Mouse (Mus musculus): Measurements from ENCODE around the gene Crocc. TPM values are rescaled to one million over a fixed set of nuclear protein-coding genes. Genes with fewer than 3 reads are reported as not detected.

Gene Crocc
- polyA plus RNA-seq, 1 experiment from 2014 or later, result 8.0 TPM

DNA sequence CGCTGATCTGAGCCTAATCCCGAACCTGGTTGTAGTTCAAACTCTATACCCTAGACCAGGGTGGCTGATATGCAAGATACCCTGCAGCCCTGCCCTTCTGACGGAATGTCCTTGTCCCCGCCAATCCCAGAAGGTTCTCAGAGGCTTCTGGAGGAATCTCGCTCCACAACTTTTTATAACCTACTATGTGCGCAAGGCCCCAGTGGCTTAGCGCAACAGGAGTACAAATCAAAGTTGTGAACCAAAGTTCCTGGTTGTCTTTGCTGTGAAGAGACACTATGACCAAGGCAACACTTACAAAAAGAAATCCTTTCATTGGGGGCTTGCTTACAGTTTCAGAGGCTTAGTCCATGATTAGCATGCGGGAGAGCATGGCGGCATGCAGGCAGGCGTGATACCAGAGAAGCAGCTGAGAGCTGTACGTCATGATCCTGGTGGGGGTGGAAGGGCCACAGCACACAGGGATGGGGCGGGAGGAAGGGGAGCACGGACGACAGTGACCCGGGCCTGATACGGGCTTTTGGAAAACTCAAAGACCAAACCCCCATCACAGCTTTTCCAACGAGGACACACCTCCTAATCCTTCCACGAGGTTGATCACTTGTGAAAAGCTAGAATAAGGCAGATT, 18.3 kb upstream of the Crocc start:
- Histone ChIP-seq H3K9me3 (peaks cover 3% of the 10 kb centered on the region; the same call in 1 of the 2 replicates), H3K27ac (no peak overlapping the region), H3K4me1 (peaks cover 20% of the 10 kb centered on the region), H3K4me3 (peak overlapping the region; percentile 95), H3K9ac (no peak overlapping the region), H3K36me3 (peaks cover 24% of the 10 kb centered on the region), H3K4me2 (replicated peaks) (no peak overlapping the region), H3K27me3 (no peaks in the 10 kb centered on the region)
- 72% methylated on average over 18 of the region's 18 CpGs for WGBS
- no peak for ATAC-seq (ENCODE audit: low FRiP score, low read depth)

DNA sequence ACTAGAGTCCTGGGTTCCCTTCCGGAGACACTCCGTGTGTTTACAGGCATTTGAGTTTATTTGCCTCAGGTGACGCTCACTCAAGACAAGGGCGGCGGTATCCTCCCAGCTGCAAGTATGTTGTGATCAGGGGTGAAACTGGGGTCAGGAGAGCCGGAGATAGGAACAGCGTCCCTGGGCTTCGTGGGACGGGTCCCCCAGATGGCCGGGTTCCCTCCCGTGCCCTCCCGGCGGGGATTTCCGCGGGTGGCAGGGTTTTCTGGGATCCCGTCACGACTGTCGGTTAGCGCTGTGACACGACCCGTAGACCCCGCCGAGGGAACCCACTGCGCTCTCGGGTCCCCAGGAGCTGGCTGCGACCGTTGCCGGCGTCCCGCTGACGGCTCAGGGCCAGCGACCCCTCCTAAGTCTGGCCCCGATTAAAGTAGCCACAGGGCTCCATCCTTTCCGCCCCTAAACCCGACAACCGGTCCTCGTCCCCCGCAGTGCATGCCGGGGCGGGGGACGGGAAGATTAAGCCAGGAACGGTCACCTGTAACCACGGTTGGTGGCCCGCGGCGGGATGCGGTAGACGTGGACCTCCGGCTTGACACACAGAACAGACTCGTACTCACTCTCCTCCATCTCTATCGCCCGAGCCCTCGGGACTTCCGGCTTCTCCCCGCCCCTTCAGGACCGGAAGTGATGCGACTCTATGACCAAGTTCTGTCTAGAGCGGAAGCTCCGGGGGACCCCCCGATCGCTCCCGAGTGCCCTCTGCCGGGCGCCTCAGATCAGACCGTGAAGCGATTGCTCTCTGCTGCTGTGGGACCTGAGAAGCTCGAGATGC, 17.5 kb upstream of the Crocc start, which contains the start of gene Necap2:
TSS of gene Necap2 (minus strand) at position 677 of the 829 bp plus-strand sequence.
- Histone ChIP-seq H3K4me3 (peak within 1 kb of the TSS; percentile 95), H3K27ac (peak within 1 kb of the TSS; percentile 15; the same call in 1 of the 2 replicates), H3K4me2 (replicated peaks) (peak within 1 kb of the TSS; percentile 97), H3K4me1 (peaks cover 21% of the 10 kb centered on the region), H3K27me3 (no peaks in the 10 kb centered on the region), H3K9me3 (peaks cover 3% of the 10 kb centered on the region; the same call in 1 of the 2 replicates), H3K36me3 (peaks cover 31% of the 10 kb centered on the region), H3K9ac (peak within 1 kb of the TSS; percentile 97)
- under 1% methylated on average over 67 of the region's 67 CpGs for WGBS
- peak; percentile 91 for ATAC-seq (ENCODE audit: low FRiP score, low read depth)

DNA sequence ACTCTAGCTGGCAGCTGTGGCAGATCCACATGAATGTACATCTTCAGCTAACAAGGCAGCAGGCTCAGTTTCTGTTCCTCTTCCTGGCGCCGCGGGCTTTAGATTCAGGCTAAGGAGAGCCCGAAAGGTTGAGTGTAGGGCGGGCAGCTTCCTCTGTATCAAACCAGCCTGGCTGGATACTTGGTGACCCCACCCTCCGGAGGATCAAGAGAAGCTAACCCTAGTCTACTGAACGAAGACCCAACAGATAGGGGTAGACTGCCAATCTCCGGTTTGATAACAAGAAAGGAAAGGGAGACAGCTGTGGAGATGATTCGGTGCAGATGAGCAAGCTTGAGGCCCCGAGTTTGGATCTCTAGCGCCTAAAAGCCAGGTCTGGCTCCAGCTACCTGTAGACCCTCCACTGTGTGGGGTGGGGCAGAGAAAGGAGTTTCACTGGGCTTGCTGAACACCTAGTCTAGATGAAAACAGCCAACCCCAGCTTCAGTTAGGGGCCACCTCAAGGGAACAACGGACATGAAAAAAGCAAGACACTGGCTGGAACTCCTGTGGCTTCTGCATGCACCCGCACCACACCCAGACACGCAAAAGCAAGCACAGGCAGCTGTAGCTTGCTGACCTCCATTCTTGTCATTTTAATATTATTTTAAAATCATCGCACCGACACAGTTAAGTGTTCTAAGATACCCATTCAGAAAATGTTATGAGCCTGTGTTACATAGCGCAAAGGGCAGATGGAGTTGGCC, 16.6 kb upstream of the Crocc start:
- H3K27me3 ChIP-seq, result no peaks in the 10 kb centered on the region
- H3K36me3 ChIP-seq, result peaks cover 41% of the 10 kb centered on the region
- H3K4me3 ChIP-seq, result peak overlapping the region; percentile 95
- no peak for ATAC-seq (ENCODE audit: low FRiP score, low read depth)
- peaks cover 3% of the 10 kb centered on the region; the same call in 1 of the 2 replicates for H3K9me3 ChIP-seq
- peak overlapping the region; percentile 97 for H3K4me2 ChIP-seq (replicated peaks)
- H3K27ac ChIP-seq, result no peak overlapping the region; the same call in 1 of the 2 replicates
- H3K9ac ChIP-seq, result peak overlapping the region; percentile 97
- H3K4me1 ChIP-seq, result peaks cover 21% of the 10 kb centered on the region
- 80% methylated on average over 17 of the region's 17 CpGs for WGBS

DNA sequence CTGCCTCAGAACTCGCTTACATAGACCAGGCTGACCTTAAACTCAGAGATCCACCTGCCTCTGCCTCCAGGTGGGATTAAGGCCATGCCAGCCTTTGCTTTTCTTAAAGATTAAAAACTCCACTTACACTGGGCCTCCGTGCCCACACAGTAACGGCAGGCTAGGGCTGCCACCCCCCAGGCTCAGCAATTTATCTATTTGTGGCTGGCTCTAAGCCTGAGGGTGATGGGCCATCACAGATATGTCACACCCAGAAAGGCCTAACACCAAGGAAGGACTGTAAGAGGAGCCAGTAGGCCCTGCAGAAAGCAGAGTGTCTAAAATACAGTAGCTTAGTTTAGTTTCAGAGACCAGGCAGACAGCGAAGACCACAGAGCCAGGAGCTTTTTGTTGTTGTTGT, 13.8 kb upstream of the Crocc start:
- ATAC-seq (ENCODE audit: low FRiP score, low read depth), result no peak
- Histone ChIP-seq H3K4me2 (replicated peaks) (no peak overlapping the region), H3K36me3 (peaks cover 69% of the 10 kb centered on the region), H3K4me1 (peaks cover 21% of the 10 kb centered on the region), H3K9ac (no peak overlapping the region), H3K27ac (no peak overlapping the region), H3K4me3 (no peak overlapping the region), H3K27me3 (no peaks in the 10 kb centered on the region), H3K9me3 (no peaks in the 10 kb centered on the region)
- WGBS, result 93% methylated on average over 4 of the region's 4 CpGs

- no peak overlapping the region for H3K4me3 ChIP-seq
- 93% methylated on average over 9 of the region's 9 CpGs for WGBS
- H3K9me3 ChIP-seq, result no peaks in the 10 kb centered on the region
- no peak overlapping the region for H3K4me2 ChIP-seq (replicated peaks)
- H3K4me1 ChIP-seq, result peaks cover 21% of the 10 kb centered on the region
- H3K27me3 ChIP-seq, result no peaks in the 10 kb centered on the region
- H3K9ac ChIP-seq, result no peak overlapping the region; the same call in 1 of the 2 replicates
- peaks cover 73% of the 10 kb centered on the region for H3K36me3 ChIP-seq
- H3K27ac ChIP-seq, result no peak overlapping the region
- ATAC-seq (ENCODE audit: low FRiP score, low read depth), result no peak
Measured at GRCm38 (mm10) chr4:141073661-141074060, 13.3 kb upstream of the Crocc start.

GRCm38 (mm10) chr4:141072502-141072901, 12.2 kb upstream of the Crocc start:
- Histone ChIP-seq H3K27me3 (no peaks in the 10 kb centered on the region), H3K4me3 (no peak overlapping the region), H3K27ac (no peak overlapping the region), H3K36me3 (peaks cover 85% of the 10 kb centered on the region), H3K4me1 (peaks cover 19% of the 10 kb centered on the region), H3K4me2 (replicated peaks) (no peak overlapping the region), H3K9ac (no peak overlapping the region), H3K9me3 (no peaks in the 10 kb centered on the region)
- 92% methylated on average over 11 of the region's 11 CpGs for whole genome bisulfite sequencing
- no peak for ATAC-seq (ENCODE audit: low FRiP score, low read depth)

GRCm38 (mm10) chr4:141069731-141070130, 9.4 kb upstream of the Crocc start:
- no peak overlapping the region for H3K27ac ChIP-seq
- H3K4me1 ChIP-seq, result 0 out of 2 replicates have a peak, but pooled peaks cover 7% of the 10 kb centered on the region
- H3K9me3 ChIP-seq, result no peaks in the 10 kb centered on the region
- H3K36me3 ChIP-seq, result peaks cover 93% of the 10 kb centered on the region
- no peak overlapping the region for H3K4me2 ChIP-seq (replicated peaks)
- no peak for ATAC-seq (ENCODE audit: low FRiP score, low read depth)
- H3K9ac ChIP-seq, result no peak overlapping the region
- no peaks in the 10 kb centered on the region for H3K27me3 ChIP-seq
- H3K4me3 ChIP-seq, result no peak overlapping the region
- WGBS, result 57% methylated on average over 4 of the region's 4 CpGs

GRCm38 (mm10) chr4:141068655-141069054, 8.3 kb upstream of the Crocc start:
- WGBS, result 88% methylated on average over 8 of the region's 8 CpGs
- 0 out of 2 replicates have a peak, but pooled peaks cover 6% of the 10 kb centered on the region for H3K4me1 ChIP-seq
- H3K4me3 ChIP-seq, result no peak overlapping the region
- no peaks in the 10 kb centered on the region for H3K27me3 ChIP-seq
- H3K4me2 ChIP-seq (replicated peaks), result no peak overlapping the region
- no peaks in the 10 kb centered on the region for H3K9me3 ChIP-seq
- no peak overlapping the region for H3K9ac ChIP-seq
- H3K27ac ChIP-seq, result no peak overlapping the region
- no peak for ATAC-seq (ENCODE audit: low FRiP score, low read depth)
- peaks cover 84% of the 10 kb centered on the region for H3K36me3 ChIP-seq

DNA sequence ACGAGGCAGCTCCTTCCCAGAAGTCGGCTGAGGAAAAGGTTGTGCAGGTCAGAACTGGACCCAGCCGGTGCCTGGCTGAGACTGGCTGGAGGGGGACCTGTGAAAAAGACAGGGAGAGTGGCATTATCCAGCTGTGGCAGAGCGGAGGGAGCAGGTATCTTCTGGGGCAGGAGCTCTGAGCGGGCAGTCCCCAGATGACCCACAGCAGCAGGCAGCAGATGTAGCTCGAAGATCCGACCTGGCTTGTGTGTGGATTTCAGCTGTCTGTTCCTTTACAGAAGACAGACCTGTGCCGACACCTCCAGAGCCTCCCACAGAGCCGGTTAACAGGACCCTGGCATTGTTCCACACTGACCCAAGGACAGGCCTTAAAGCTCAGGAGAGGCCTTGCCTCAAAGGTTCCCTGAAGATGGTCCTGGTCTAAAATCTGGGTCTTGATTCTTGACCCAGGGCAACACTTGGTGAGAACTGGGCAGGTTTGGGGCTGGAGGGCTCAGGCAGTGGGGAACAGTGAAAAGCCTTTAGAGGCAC, 7.2 kb upstream of the Crocc start:
- Histone ChIP-seq H3K4me1 (0 out of 2 replicates have a peak, but pooled peaks cover 4% of the 10 kb centered on the region), H3K36me3 (peaks cover 73% of the 10 kb centered on the region), H3K4me2 (replicated peaks) (no peak overlapping the region), H3K9me3 (no peaks in the 10 kb centered on the region), H3K9ac (no peak overlapping the region), H3K4me3 (no peak overlapping the region), H3K27ac (peak overlapping the region; percentile 3; the same call in 1 of the 2 replicates), H3K27me3 (no peaks in the 10 kb centered on the region)
- 84% methylated on average over 9 of the region's 9 CpGs for WGBS
- ATAC-seq (ENCODE audit: low FRiP score, low read depth), result no peak

DNA sequence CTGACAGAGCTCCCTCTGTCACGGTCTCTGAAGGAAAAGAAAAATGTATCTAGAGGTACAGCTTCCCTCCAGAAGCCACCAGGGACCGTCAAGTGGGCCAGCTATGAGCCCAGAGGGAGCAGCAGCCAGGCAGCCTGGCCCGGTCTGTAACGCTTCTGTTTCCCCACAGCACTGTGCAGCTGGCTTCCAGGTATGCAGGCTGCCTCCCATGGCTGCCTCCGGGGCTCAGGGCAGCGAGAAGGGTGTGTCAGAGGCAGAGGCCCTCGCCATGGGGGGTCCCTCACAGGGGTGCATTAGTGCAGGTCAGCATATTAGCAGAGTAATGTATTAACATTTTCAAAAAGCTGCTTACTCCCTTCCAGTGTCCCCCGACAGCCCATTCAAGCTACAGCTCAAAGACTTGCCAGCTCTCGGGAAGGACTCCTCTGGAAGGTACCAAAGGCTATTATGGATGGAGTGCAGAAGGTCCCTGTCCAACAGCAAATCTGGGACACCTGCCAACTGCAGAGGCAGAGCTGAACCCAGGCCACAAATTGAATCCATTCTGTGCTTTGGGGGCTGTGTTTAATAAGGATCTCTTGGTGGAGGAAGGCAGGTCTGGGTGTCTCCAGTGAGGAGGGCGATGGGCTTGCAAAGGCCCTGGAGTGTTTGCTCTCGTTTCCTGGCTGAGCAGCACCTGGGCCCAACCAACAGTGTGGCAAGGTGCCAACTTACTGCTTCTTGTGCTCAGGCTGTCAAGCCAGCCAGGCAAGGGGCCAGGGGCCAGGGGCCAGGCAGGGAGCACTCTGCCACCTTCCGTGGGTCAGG, 6.6 kb upstream of the Crocc start:
- peak overlapping the region; percentile 3; the same call in 1 of the 2 replicates for H3K27ac ChIP-seq
- peaks cover 66% of the 10 kb centered on the region for H3K36me3 ChIP-seq
- H3K9ac ChIP-seq, result no peak overlapping the region
- H3K4me3 ChIP-seq, result no peak overlapping the region
- H3K4me2 ChIP-seq (replicated peaks), result no peak overlapping the region
- no peaks in the 10 kb centered on the region for H3K9me3 ChIP-seq
- H3K27me3 ChIP-seq, result no peaks in the 10 kb centered on the region
- no peak for ATAC-seq (ENCODE audit: low FRiP score, low read depth)
- H3K4me1 ChIP-seq, result 0 out of 2 replicates have a peak, but pooled peaks cover 4% of the 10 kb centered on the region
- 81% methylated on average over 12 of the region's 12 CpGs for WGBS

- Histone ChIP-seq H3K9me3 (no peaks in the 10 kb centered on the region), H3K27me3 (no peaks in the 10 kb centered on the region), H3K27ac (no peak overlapping the region), H3K9ac (no peak overlapping the region), H3K4me2 (replicated peaks) (no peak overlapping the region), H3K4me3 (no peak overlapping the region), H3K36me3 (peaks cover 48% of the 10 kb centered on the region), H3K4me1 (peaks cover 9% of the 10 kb centered on the region; the same call in 1 of the 2 replicates)
- WGBS, result 7% methylated on average over 8 of the region's 8 CpGs
- no peak for ATAC-seq (ENCODE audit: low FRiP score, low read depth)
Measured at GRCm38 (mm10) chr4:141065123-141065522, 4.8 kb upstream of the Crocc start.

Data from limb, embryonic 13.5 days (tissue).